Mouse (Mus musculus): Measurements from ENCODE around the gene Wbp2nl.

Gene Wbp2nl

DNA sequence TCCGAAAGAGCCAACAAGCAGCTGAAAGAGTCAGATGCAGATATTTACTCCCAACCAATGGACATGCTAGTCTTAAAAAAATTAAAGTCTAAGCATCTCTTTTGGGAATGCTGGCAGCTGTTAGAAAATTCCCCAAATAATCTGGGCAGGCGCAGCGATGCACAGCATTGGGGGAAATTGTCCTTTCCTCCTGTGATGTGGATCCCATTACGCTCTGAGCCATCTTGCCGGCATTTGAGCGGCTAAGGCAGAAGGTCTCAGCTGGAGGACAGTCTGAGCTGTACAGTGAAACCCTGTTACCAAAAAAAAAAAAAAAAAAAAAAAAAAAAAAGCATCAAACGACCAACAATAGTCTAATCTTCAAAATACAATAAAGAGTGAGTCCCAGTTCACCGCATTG lies 23.4 kb downstream of the Wbp2nl start:
- no peak for DNase-seq

DNA sequence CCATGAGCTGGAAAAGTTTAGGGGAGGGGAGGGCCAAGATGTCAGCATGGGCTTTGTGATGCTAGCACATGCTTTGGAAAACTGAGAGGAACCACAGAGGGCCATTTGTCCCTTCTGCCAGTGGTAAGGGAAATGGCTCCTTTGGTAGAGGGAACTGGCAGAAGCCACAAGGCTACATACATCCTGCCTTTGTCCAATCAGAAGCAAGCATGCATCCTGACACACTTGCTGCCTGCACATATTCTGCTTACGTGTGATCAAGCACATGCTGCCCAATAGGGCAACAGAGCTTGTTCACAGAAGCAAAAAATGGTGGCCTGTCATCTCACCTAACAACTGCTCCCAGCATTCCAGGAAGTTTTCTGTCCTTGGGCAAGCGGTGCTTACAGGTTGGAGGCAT lies 26.6 kb downstream of the Wbp2nl start:
- DNase-seq = no peak

DNA sequence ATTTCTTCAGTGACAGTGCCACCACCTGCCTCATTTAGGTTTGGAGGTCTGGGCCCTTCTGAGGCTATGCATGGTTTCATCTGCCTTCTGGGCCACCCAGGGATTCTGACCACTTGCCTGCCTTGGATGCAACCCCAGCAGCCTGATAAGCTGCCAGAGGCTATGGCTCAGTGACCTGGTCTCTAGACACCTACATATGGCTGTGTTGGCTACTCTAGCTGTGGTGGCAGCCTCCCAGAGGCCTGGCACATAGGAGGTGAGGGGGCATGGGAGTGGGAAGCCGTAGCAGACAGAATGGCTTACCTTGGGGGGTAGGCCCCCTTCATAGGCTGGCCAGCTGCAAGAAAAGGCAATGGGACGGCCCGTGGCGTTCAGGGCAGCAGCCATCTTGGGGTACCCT lies 36.4 kb downstream of the Wbp2nl start:
- no peak for DNase-seq

DNA sequence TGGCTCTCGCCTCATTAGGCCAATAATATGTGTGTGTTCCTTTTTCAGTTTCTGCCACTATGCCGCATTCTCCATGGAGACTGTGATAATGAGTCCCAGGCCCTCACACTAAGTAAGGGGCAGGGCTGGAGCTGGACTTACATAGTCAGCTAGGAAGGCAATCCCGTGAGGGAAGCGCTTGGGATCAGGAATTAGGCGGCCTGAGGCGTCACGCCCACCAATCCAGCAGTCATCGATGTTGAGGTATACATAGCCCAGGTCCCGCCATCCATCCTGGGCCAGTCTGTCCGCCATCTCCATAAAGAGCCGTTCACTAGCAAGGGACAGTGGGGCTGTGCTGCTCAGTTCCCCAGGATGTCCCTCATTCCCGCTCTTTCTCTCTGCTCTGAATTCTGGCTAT lies 37.9 kb downstream of the Wbp2nl start:
- no peak for DNase-seq

DNA sequence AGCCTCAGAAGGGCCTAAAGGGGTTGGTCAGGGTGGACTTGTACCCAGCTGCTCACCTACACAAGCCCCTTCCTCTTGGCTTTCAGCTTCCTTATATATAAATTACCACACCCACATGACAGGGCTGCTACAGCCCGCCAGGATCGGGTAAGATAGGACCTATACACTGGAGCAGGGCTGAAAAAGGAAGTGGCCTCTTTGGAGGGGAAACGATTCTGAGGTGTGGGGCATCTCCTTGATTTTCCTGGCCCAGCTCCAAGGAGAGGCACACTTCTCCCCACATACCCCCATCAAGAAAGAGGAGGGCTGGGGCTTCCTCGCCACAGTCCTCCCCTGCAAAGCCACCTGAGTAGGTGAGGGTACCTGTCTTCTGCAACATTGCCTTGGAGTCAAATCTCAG lies 39.1 kb downstream of the Wbp2nl start:
- no peak for DNase-seq

DNA sequence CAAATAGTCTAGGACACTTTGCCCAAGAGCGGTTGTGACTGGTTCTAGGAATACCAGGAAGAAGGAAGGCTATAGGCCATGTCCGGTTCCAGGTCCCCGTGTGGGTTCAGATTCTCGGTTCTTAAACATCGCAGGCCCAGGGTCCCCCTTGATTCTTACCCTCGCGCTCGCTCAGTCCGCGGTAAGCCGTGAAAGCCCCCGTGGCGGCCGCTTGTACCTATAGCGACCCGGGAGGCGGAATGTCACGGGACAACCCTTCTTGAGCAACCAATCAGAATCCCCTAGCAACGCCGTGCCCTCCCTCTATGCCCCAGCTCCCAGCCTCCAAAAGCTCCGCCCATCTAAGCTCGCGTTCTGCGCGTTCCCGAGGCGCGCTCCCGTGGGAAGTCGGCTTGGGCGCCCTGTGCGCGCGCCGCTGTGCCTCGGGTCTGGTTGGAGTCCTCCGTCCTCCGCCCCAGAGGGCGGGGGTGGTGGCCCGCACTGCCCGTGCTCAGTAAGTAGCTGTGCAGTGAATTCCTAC lies 39.9 kb downstream of the Wbp2nl start, which contains the start of the genes Naga, Pheta2 and Smdt1:
Gene Naga, minus strand, starts transcription at position 333 of the 520 bp plus-strand sequence.
Gene Pheta2, plus strand, starts transcription at position 350 of the 520 bp plus-strand sequence.
Gene Smdt1, plus strand, starts transcription at position 367 of the 520 bp plus-strand sequence.
- DNase-seq = peak; percentile 98

DNA sequence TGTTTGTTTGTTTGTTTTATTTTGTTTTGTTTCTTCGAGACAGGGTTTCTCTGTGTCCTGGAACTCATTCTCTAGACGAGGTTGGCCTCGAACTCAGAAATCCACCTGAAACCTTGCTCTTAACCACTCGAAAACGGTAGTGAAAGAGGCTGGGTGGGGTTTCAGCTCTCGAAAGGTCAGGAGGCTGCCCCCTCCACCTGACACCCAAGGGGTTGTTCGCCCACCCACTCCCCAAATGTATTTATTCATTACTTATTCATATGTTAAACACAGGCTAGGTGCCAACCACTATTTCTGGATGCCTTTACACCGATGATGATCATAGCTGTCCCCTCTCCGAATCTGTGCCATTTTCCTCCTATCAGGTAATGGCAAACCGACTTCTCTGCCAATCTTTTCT lies 40.4 kb downstream of the Wbp2nl start:
- DNase-seq = no peak

DNA sequence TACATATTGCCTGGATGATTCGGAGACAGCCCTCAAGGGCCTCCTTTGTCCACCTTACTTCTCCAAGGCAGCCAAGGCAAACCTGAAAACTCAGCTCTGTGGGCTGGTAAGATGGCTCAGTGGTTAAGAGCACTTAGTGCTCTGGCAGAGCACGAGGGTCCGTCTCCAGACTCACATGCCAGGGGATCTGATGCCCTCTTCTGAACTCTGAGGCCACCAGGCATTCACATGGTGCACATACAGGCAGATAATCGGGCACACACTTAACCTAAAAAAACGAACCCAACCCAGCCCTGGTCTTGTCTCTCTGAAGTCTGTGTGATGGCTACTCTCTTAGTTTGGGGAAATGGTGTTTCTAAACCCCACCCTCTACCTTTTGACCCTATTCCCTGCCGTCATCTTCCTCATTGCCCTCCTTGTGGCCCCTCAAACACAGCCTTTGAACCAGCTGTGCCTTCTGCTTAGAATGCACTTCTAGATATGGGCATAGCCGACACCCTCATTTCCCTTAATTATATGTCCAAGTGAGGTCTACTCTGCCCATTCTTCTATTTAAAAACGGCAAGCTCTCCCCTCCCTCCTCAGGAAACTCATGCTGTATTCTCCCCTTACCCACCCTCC lies 41.0 kb downstream of the Wbp2nl start:
- no peak for DNase-seq

DNA sequence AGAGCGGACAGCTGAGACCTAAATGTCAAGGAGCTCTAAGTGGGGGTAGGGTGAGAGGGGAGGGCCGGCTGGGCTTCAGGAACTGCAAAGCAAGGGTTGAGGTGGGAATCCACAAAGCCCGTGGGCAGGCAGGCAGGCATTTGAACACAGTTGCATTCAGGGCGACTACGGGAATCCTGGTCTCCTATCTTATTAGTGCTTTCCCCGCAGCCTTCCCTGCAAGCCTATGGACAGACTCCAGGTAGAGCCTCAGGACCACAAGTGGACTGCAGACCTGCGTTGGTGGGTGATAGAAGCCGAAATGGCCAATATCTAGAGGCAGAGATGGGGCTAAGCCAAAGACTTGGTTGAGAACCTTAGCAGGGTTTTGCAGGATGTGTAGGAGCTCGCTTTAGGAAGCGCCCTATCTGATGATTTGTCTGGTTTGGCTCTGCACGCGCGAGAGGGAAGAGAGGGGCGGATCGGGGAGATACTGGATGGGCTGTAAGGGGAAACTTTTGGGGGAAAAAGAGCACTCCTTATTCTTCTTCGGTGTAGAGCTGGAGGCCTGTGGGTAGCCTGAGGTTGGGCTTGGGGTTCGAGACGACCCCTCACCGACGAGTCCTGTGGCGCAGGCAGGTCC lies 41.8 kb downstream of the Wbp2nl start:
- no peak for DNase-seq

DNA sequence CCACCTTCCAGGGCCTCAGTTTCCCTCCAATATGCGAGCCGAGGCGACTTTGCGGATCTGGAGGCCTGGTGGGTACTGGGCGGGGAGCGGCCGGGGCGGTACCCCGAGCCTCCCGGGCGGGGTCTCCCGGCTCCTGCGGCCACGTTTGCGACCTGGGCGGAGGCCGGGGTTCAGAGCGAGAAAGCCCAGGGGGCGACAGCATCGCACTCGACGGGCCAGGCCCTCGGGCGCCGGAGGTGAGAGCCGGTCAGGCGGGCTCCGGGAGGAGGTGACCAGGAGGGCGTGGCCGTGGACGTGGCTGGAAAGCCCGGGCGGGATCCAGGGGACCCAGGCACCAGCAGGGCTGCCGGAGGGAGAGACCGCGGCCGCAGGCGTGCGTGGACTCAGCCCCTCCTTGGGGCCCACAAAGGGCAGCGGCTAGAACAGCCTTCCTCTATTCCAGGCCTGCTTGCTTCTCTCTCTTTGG lies 42.3 kb downstream of the Wbp2nl start:
- DNase-seq = peak; percentile 64

DNA sequence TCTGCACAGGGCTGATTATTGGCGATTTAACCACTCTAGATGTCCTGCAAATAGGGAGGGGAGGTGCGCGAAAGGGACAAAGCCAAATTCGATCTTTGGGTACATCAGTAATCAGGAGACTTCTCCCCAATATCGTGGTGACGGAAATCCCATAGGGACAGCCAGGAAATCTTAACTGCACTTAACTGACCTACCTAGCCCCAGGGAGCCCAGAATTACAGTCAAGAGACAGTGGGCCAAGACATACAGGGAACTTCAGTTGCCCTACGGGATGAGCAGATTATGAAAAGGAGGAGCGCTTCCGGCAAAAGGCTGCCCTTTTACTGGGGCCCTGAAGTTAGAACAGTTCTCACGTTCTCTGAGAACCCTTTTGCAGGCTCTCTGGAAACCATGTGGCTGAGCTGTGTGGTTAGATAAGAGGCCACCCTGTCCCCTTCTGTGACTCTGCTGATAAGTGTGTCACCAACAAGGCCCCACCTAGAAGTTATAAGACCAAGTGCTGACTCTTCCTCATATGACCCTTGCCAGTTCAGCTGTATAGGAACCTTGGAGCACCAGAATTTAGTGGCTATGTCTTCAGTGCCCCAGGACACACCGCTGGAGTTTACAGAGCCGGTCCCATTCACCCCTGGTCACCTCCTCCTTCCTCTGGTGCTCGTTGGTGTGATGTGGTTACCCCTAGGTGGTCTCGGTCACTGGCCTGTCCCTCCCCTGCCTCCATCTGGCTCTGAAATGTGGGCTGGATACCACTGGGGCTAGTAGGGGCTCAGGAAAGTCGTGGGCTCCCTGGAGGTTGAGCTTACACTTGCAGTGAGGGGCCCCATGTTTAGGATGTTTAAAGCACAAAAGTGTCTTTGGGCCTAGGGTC lies 43.2 kb downstream of the Wbp2nl start:
- DNase-seq = no peak

DNA sequence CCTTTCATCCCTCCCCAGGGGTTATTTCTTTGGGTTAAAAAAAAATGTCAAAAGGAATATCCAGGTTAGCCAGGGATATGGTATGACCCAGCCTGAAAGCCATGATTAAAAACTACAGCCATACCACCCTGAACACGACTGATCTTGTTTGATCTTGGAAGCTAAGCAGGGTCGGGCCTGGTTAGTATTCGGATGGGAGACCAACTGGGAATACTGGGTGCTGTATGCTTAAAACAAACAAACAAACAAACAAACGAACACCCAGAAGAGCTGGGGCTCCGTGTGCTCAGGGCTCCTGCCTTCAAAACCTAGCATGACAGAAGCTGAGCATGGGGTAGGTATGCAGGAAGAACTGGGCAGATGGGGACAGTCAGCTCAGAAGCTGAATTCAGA lies 43.8 kb downstream of the Wbp2nl start:
- DNase-seq = no peak

DNA sequence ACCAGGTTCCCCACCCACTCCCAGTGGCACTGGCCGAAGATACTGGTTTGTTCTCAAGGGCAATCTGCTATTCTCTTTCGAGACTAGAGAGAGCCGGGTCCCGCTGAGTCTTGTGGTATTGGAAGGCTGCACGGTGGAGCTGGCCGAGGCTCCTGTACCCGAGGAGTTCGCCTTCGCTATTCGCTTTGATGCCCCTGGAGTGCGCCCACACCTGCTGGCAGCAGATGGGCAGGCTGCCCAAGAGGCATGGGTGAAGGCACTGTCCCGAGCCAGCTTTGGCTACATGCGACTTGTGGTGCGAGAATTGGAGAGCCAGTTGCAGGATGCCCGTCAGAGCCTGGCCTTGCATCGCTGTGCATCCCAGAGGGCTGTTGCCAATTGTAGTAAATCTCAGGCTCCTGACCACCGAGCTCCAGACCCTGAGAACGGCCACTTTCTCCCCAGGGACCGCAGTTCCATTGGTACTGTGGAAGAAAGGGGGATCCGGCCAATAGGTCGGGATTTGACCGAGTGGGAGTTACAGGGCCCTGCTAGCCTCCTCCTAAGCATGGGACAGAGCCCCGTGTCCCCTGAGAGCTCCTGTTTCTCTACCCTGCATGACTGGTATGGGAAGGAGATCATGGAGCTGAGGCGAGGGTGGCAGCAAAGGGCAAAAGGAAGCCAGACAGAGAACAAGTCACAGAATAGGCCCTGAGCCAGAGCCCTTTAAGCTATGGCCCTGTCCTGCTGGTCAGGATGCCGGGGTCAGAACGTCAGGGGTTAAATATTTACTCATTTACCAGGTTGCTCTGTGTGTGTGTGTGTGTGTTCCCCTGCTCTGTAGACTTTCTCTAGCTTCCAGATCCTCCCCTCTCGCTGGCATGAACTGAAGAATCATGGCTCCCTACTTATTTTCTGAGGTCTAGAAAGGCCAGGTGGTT lies 44.9 kb downstream of the Wbp2nl start:
- no peak for DNase-seq

DNA sequence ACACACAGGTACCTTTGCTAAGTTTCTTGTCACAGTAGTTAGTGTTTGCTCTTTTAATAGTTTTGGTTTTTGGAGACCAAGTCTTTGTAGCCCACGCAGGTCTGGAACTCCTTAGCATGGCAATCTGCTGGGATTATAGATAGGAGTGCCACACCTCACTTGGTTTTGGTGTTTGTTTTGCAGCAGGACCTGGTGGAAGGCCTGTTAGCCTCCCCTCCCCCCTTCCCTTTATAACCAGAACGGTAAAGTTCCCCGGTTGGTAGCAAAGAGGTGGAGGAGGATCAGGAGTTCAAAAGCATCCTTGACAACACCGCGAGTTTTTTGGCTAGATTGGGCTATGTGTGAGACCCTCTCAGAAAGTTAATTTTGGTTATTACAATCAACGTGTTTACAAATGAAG lies 46.2 kb downstream of the Wbp2nl start:
- no peak for DNase-seq

DNA sequence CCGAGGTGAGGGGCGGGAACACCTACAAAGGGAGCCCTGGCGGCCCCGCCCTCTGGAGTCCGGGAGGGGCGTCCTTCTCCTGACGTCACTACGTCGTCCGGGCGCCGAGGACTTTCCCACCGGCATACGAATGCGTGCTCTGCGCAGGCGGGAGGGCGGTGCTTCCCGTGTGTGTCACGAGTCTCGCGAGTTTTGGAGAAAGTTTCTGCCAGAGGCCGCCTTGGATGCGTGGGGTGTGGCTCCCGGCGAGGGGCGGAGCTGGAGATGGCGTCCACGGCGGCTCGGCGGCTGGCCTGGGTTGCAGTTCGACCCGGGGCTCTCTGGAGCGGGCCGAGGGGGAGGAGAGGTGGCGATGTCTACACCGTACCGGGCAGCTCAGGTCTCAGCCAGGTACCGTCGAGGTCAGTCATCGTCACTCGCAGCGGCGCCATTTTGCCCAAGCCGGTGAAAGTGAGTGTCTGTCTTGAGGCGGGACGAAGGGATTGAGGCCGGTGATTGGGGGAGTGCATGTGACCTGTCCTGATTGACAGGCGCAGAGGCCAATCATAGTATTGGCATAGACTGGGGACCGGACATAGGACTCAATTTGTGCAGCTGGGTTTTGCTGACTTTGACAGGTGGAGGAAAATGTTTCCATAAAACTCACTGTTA lies 47.2 kb downstream of the Wbp2nl start:
- DNase-seq = peak; percentile 99

DNA sequence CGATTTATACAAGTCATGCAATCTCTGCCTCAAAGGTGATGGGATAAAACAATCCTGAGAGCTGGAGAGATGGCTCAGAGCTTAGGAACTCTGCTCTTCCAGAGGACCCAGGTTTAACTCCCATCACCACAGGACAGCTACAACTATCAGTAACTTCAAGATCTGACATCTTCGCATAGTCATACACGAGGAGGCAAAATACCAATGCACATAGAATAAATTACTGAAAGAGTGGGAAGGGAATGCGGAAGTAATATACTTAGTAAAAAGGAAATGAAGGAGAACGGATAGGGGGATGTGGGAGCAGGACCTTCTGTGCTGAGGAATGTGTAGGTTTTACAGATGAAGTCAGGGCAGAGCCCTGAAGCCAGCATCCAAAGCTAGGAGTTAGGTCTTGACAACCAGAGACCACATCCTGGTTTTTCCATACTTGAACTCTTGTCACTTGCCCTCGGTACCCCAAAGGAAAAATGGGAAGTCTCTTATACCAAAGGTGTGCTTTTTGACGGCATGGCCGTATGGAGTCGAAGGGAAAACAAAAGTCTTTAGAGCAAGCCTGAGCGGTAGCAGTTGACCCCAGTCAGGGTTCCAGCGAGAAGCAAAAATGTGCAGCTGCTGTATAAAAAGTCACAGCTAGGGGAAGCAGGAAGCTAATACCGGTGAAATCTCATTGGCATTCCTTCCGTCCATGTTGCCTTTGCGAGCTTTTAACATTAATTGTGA lies 48.0 kb downstream of the Wbp2nl start:
- no peak for DNase-seq

DNA sequence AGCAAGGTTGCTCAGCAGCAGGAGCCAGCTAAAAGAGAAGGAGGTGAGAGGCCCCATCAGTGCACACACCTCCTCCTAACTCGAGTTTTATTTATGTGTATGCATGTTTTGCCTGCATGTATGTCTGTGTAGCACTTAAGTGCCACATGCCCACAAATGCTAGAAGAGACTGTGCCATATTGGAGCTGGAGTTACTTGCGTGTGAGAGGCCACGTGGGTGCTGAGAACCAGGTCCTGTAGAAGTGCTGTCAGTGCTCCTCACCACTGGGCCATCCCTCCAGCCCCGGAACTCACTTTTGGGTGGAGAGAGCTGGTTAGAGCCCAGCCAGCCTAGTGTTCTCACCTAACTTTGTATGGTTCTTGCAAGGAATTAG lies 48.5 kb downstream of the Wbp2nl start:
- DNase-seq = no peak

DNA sequence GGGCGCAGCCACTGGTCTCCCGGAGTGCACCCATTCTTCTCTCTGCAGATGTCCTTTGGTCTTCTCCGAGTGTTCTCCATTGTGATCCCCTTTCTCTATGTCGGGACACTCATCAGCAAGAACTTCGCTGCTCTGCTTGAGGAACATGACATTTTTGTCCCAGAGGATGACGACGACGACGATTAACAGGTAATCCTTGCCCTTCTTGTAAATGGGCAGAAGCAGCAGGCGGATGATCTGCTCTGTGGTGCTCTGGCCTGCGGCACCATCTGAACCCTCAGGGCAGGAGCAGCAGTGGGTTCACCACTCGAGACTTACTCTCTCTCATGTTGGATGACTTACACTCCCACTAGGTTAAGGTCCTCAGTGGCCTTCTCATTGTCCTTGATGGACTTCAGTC lies 49.1 kb downstream of the Wbp2nl start:
- DNase-seq = no peak

DNA sequence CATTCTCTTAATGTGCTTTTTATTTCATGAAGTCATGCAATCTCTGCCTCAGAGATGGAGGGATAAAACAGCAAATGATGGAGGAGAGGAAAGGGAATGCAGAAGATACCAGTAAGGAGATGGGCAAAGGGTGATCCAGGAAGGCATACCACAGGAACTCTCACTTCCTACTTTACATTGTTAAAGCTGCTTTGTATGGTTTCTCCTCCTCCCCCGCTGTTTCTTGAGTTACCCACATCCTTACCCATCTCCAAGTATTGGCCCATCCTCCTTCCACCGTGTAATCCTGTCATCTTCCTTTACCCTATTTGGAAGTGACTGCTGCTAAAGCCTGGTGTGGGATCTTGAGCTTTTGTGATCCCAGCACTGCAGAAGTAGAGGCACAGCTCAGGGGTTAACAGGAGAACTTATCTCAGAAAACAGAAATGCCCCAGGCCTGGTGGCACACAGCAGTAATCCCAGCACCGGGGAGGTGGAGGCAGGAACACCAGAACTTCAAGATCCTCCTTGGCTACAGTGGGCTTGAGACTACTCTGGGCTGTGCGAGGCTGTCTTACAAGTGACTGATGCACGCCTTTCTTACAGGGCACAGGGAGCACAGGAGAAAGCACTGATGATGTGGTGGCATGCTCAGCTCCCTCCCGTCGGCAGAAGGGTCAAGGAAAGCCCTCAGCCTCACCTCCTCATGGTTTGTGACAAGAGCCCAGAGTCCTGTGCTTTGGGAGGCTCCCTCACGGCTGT lies 49.7 kb downstream of the Wbp2nl start:
- no peak for DNase-seq

DNA sequence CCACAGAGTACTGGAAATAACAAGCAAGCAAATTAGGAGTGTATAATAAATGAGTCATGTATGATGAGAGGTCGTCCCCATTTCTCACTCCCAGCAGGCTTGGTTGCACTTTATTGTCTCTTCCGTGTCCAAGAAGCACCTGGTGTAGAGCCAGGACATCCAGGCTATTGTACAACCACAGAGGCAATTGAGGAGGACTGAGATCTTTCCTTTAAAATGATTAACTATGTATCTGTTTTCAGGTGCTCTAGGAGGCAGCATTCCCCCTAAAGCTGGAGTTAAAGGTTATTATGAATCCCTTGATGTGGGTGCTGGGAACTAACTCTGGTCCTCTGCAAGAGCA lies 50.2 kb downstream of the Wbp2nl start:
- DNase-seq = no peak

DNA sequence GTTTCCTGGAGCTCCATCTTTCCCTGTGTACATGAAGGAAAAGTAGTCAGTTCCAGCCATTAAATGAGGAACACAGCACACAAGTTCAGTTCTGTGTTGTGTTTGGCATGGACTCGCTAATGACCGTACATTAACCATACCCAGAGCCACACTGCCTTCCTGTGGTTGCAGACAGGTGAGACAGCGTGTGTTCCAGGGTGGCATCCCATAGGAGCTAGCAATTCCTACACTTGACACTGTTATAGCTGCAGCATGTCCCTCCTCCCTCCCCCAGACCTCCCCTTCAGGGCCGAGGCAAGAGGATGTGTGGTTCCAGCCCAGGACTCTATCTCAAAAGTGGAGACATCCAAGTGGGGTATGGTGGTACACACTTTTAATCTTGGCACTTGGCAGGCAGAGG lies 51.6 kb downstream of the Wbp2nl start:
- DNase-seq = no peak

Measured in embryo, embryonic 11 days (tissue).